In genomic region chr2:35623104-35623377, GRCm38 (mm10) we compare ENCODE assay signal across 9 mouse cellular contexts.
DNase-seq lines count a peak whose midpoint lies in the region; ATAC-seq and TF ChIP-seq lines count a peak whose summit lies in the region.
"Had no signal": no experiment of that assay in that cellular context is flagged by ENCODE, and none has a peak within 500 bp of the region (broad histone marks: within the 10 kb centered on the region; RNA-seq: fewer than 3 reads in every experiment).

No protein-coding gene starts in this region.

- no peaks in the 10 kb centered on the region for H3K36me3 ChIP-seq in kidney, embryonic 16.5 days (ENCODE audit: insufficient read depth, low read length)
- H3K36me3 ChIP-seq in forebrain, embryonic 10.5 days (replicated peaks) = peaks cover 5% of the 10 kb centered on the region; the same call in 1 of the 2 replicates
- no peaks in the 10 kb centered on the region for H3K36me3 ChIP-seq in intestine, postnatal 0 days (ENCODE audit: control insufficient read depth, insufficient read depth)
- H3K36me3 ChIP-seq in midbrain, postnatal 0 days (ENCODE audit: insufficient read depth, low read length) = no peaks in the 10 kb centered on the region

- H3K9ac ChIP-seq in kidney, embryonic 16.5 days (replicated peaks; ENCODE audit: low read length) = peak overlapping the region; percentile 90
- H3K9ac ChIP-seq in intestine, postnatal 0 days (ENCODE audit: low read depth, low read length) = 0 out of 2 replicates have a peak overlapping the region, but pooled peaks have one; percentile 71
- H3K9ac ChIP-seq in midbrain, postnatal 0 days (replicated peaks; ENCODE audit: low read length, poor library complexity, severe bottlenecking) = no peak overlapping the region

- H3K4me2 ChIP-seq in kidney, embryonic 16.5 days (replicated peaks; ENCODE audit: low read depth, low read length) = peak overlapping the region; percentile 68
- peak overlapping the region; percentile 93 for H3K4me2 ChIP-seq in intestine, postnatal 0 days (replicated peaks; ENCODE audit: low read depth)
- H3K4me2 ChIP-seq in midbrain, postnatal 0 days (ENCODE audit: low read depth, low read length, poor library complexity, severe bottlenecking) = peak overlapping the region; percentile 84

- H3K9me3 ChIP-seq in kidney, embryonic 16.5 days (ENCODE audit: low read length) = no peaks in the 10 kb centered on the region
- H3K9me3 ChIP-seq in forebrain, embryonic 10.5 days = no peaks in the 10 kb centered on the region
- H3K9me3 ChIP-seq in intestine, postnatal 0 days (ENCODE audit: control insufficient read depth) = no peaks in the 10 kb centered on the region
- no peaks in the 10 kb centered on the region for H3K9me3 ChIP-seq in midbrain, postnatal 0 days (ENCODE audit: low read length)

- no peaks in the 10 kb centered on the region for H3K27me3 ChIP-seq in kidney, embryonic 16.5 days (ENCODE audit: insufficient read depth, low read length)
- H3K27me3 ChIP-seq in forebrain, embryonic 10.5 days (ENCODE audit: poor library complexity, severe bottlenecking) = no peaks in the 10 kb centered on the region; the same call in 1 of the 2 replicates
- no peaks in the 10 kb centered on the region for H3K27me3 ChIP-seq in intestine, postnatal 0 days (replicated peaks; ENCODE audit: control insufficient read depth, insufficient read depth, low read length)
- H3K27me3 ChIP-seq in midbrain, postnatal 0 days (ENCODE audit: insufficient read depth, low read length) = peaks cover 5% of the 10 kb centered on the region; the same call in 1 of the 2 replicates

- peak overlapping the region; percentile 75 for H3K4me3 ChIP-seq in kidney, embryonic 16.5 days (ENCODE audit: low read length)
- peak overlapping the region; percentile 81 for H3K4me3 ChIP-seq in forebrain, embryonic 10.5 days
- H3K4me3 ChIP-seq in intestine, postnatal 0 days (ENCODE audit: low read depth, low read length) = peak overlapping the region; percentile 73
- H3K4me3 ChIP-seq in midbrain, postnatal 0 days (ENCODE audit: low read depth, low read length) = no peak overlapping the region

- 23% methylated on average over 4 of the region's 4 CpGs for WGBS in kidney, embryonic 16.5 days
- WGBS in forebrain, embryonic 10.5 days = 41% methylated on average over 4 of the region's 4 CpGs
- 34% methylated on average over 4 of the region's 4 CpGs for WGBS in intestine, postnatal 0 days
- 63% methylated on average over 4 of the region's 4 CpGs for WGBS in midbrain, postnatal 0 days

- TF ChIP-seq CTCF in intestine, postnatal 0 days (IDR thresholded peaks at IDR 0.05; ENCODE audit: low read depth) = no peak
- TF ChIP-seq CTCF in midbrain, postnatal 0 days (IDR thresholded peaks at IDR 0.05) = no peak

- H3K27ac ChIP-seq in kidney, embryonic 16.5 days (ENCODE audit: low read length) = peak overlapping the region; percentile 80
- peak overlapping the region; percentile 94 for H3K27ac ChIP-seq in forebrain, embryonic 10.5 days
- peak overlapping the region; percentile 0 for H3K27ac ChIP-seq in intestine, postnatal 0 days (ENCODE audit: low read depth, low read length)
- no peak overlapping the region for H3K27ac ChIP-seq in midbrain, postnatal 0 days (ENCODE audit: low read depth, low read length)

- no peak for ATAC-seq in kidney, embryonic 16.5 days (ENCODE audit: low FRiP score, low TSS enrichment)
- ATAC-seq in intestine, postnatal 0 days = no peak
- ATAC-seq in midbrain, postnatal 0 days (ENCODE audit: low FRiP score) = no peak

- H3K4me1 ChIP-seq in kidney, embryonic 16.5 days (ENCODE audit: insufficient read depth, low read length) = peaks cover 84% of the 10 kb centered on the region
- peaks cover 97% of the 10 kb centered on the region for H3K4me1 ChIP-seq in forebrain, embryonic 10.5 days
- peaks cover 17% of the 10 kb centered on the region for H3K4me1 ChIP-seq in intestine, postnatal 0 days (replicated peaks; ENCODE audit: control insufficient read depth, insufficient read depth, low read length)
- H3K4me1 ChIP-seq in midbrain, postnatal 0 days (ENCODE audit: insufficient read depth, low read length) = peaks cover 20% of the 10 kb centered on the region; the same call in 1 of the 2 replicates

- no peak for DNase-seq in kidney, postnatal 25 days
- no peak for DNase-seq in forebrain, embryonic 10.5 days (ENCODE audit: extremely low spot score, low spot score)
- DNase-seq in midbrain, postnatal 0 days (ENCODE audit: low spot score) = no peak
- DNase-seq in cerebellum, postnatal 4 days (ENCODE audit: low spot score in 2 of 2) = no peak
- no peak for DNase-seq in layer of hippocampus, postnatal 36 days
- DNase-seq in right cerebral cortex, postnatal 25 days = no peak
- DNase-seq: retina, postnatal 1 day had no signal
